Mouse (Mus musculus): ENCODE measurements at regions not wholly inside any gene's neighbourhood (a gene's known extent, or its start where the extent isn't known, plus 50 kb on each side); places are given as distances from the start of the nearest gene placed in this dataset.

DNA sequence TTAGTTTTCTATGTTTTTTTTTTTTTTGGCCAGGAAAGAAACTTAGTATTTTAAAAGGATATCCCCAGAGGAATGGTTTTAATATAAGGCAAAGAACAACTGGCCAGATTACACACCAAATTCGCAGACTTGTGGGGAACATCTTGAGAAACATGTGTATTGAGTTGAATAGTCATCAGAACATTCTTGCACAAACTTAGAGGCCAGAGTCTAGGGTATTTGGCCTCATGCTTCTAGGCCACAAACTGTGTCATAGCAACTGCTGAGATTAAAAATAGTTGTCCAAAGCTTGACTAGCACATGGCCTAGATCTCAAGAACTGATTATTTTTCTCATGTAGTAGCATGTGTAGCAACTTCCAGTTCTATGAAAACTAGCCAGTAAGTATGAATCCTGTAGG, 1642.5 kb downstream of the Car8 start:
- TF ChIP-seq CTCF (conservative IDR thresholded peaks at IDR 0.05; ENCODE audit: low read length) (no peak), POU5F1 (IDR thresholded peaks at IDR 0.05; ENCODE audit: borderline replicate concordance, low read length) (no peak), NANOG (IDR thresholded peaks at IDR 0.05; ENCODE audit: borderline replicate concordance, low read length) (no peak)
